Mouse (Mus musculus) telencephalon, adult 2 months (tissue): ENCODE measurements around the gene 2700049A03Rik.

Experiments used
- DNase-seq: peaks from one replicate; pipeline ENCODE4 v3.0.0-alpha.2; 2011; ENCODE audit warnings: low read depth, low spot score

The 2700049A03Rik gene

DNA sequence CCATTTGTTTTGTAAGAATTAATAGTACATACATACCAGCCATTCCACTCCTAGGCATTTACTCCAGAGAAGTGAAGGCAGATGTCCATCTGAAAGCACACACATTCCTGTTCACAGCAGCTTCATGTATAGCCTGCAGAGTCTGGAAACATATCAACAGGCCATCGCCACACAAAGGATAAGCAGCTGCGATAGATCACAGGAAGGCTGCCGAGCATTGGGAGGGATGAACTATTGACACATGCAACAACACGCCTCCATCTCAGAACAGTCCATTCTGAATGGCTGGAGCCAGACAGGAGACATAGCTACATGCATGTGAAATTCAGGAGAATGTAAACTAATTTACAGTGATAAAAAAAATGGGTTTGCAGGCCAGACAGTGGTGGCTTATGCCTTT lies 127.6 kb downstream of the 2700049A03Rik start:
- DNase-seq, result no peak

DNA sequence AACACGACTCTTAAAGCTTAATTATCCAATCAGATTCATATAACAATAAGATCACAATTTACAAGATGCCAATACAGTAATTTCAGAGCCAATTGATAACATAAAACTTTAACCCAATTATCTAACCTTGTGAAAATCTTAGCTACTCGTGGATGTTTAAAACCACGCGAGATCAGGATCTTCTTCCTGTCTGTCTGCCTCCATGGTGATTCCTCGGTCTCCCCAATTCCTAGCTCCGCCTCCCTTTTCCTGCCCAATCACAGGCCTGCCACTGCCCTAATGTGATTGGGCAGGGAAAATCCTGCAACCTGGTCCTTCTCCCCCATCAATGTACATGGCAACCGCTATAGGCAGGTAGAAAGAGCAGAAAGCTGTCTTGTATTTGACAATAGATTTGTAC lies 132.7 kb downstream of the 2700049A03Rik start:
- DNase-seq, result no peak

DNA sequence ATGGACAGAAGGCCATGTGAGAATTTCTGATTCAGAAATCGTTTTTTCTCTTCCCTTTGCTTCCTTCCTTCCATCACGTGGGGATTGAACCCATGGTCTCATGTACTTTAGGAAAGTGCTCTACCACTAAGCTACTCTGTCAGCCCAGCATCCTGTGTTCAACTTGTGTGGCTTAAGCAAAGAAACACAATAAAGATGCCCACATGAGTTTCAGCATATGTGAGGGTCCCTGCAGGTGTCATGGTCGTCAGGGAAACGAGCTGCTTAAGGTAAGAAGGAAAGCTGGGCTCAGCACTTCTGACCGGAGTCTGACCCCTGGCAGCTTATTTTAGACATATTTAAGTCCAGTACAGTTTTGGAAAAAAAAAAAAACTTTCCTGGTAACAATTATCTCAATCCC lies 134.5 kb downstream of the 2700049A03Rik start:
- no peak for DNase-seq

DNA sequence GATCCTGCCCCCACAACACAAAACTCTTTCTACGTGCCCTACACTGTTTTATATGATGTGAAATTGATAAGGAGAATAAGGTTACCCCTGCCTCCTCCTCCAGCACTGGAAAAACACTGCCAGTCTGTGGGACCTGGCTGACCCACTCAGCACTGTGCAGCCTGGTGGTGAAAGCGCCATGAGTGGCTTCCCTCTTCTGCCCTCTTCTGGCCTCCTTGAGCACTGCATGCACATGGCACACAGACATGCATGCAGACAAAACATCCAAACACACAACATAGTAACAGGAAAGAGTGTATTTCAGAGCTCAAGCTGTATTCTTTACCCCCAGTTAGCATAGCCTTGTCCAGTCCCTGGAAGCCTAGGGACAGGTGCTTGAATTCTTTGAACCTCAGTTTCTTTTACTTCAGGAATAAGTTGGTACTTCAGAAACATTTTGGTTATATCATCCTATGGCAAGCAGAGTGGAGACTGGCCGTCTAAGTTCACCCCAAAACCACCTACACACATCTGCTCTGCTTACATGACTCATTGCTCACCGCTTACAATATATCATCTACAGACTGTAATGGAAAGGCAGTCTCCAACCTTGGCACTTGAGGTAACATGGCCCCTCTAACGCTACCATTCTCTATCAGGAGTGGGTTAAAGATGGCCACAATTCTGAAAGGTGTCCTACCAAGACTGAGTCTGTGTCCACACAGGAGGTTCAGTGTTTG lies 138.0 kb downstream of the 2700049A03Rik start:
- DNase-seq, result no peak

DNA sequence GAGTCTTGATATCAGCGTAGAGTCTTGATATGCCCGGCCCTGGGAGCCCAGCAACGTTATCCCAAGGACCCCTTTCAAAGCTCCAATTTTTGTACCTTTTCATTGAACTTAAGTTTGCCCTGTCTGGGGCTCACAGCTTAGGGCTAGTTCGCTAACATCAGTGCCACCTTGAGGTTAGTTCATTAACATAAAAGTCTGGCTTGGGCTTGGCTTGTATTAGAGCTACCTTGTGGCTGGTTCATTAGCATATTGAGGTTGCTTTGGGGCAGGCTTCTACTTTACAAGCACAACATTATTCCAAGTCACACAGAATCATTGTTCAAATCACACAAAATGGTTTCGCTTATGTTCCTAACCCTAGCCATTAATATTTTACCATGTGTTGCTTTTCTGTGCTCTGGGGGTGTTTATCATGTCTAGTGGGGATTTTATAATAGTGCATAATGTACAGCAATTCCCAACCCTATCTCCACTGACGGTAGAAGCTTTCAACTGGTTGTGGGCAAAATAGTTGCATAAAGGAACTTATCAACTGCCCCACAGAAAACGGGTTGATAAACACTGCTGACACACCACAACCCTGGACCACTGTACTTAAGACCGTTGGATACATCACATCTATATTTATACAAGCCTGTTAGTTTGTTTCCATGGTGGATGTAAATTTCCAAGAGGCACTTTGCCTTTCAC lies 139.4 kb downstream of the 2700049A03Rik start:
- DNase-seq, result no peak

DNA sequence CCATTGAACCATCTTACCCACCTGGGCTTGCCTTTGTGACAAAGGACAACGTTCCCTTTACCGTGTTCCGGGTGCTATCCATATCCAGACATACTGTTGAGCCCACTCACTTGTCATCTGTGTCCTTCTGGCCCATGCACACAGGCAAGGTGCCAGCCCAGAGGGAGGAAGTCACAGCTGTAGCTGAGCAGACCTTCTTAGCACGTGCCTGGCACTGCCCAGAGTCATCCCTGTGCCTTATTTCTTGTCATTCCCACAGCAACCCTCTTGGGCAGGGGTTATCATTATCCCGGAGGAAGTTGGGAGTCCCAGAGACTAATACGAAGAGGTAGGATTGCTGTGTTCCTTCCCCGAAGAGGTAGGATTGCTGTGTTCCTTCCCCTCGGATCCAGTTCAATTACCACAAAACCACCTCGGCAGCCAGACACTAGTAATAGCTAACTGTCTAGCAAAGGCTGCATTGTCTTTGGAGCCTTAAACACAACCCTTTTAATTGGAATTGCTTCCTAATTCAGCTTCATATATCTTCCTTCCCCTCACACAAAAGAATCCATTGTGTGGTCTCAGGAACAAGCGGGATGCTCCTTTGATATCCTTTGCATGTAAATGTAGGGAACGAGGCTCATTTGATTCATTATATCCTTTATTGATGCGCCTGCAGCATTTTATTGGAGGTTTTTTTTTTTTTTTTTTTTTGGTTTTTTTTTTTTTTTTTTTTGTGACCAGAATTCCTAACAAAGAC lies 143.0 kb downstream of the 2700049A03Rik start:
- DNase-seq, result no peak

DNA sequence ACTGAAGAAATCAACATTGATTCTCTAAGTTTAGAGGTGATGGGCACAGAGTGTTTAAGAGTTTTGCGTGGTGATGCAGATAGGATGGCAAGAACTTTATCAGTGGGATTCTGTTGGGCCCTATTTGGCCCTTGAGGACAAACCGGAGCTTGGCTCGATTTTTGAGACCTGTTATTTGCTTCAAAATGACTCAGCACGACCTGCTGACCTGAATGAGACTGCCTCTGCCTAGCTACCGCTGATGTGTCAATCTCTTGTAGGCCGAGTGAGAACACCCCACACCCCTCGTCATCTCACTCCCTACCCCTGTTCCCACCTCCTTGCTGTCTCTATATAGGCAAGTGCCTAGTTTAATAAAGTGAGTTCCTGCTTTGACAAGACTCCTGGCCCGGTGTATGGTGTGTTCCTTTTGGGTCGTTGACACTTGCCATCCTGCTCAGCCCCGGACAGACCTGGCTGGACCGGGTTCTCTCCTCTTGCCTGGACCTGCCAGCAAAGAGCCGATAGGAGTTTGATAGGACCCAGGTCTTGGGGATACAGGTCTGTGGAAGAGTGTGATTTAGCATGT lies 144.6 kb downstream of the 2700049A03Rik start:
- DNase-seq, result no peak

DNA sequence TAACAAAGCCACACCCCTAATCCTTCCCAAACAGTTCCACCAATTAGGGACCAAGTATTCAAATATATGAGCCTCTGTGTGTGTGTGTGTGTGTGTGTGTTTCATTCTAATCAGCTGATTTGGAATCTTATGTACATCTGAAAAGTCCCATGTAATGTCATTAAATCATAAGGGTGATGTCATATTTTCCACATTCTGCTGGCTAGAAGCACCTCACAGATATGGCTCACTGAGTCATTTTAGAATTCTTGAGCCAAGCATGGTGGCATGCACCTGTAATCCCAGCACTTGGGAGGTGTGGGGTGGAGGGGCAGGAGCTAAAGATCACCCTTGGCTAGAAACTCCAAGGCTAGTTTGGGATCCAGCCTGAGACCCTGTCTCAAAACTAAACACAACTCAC lies 148.8 kb downstream of the 2700049A03Rik start:
- no peak for DNase-seq

DNA sequence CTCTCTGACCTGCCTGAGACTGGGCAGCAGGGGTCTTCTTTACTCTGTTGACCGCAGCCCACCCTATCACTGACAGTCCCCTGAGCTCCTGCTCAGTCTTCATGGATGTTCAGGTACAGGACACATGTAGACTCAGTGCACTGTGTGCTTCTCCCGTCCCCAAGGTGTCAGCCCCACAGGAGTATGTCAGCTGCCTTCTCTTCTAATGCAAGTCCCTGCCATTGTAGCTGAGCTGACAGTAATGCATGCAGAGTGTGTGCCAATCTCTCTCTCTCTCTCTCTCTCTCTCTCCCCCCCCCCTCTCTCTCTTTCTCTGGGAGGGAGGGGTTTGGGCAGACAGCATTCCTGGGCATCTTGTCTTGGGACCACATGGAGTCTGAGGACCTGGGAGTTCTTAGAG lies 153.8 kb downstream of the 2700049A03Rik start:
- no peak for DNase-seq
